Mouse (Mus musculus) kidney, postnatal 14 days (tissue): ENCODE measurements around the gene Cbfb.
"Not testable (repeated sequence)": the region's sequence is repeated elsewhere in the genome, so short reads cannot be mapped to it uniquely, and the experiment has no call there.

Experiments
- DNase-seq: peaks from one replicate; pipeline ENCODE4 v3.0.0; 2022; ENCODE audit warnings: mixed read lengths

The Cbfb gene

DNA sequence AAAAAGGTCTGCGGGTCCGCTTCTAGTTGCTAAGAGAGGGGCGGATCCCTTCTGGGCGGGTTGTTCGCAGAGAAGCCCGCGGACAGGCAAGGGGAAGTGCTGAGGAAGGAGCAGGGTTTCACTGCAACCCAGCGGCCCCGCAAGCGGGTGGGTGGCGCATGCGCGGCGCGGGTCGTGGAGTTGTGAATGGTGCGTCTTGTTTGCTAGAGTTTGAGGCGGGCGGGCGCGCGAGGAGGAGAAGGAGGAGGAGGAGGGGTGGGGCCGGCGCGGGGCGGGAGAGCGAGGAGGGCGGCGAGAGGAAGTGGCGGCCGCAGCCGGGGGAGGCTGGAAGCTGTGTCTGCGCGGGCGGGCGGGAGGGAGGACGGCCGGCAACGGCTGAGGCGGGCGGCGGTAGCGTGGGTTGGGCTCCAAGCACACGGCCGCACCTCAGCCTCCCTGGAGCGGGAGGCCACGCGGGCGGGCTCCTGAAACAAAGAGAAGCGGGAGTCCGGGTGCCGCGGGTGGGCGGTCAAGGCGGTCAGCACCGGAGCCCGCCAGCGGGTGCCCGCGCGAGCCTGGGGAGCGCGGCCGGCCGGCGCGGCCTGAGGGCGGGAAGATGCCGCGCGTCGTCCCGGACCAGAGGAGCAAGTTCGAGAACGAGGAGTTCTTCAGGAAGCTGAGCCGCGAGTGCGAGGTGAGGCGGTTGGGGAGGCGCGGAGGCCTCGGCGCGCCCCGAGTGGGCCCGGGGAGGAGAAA is at the start of gene Cbfb:
TSS of gene Cbfb (plus strand) at position 294 of the 735 bp plus-strand sequence.
- DNase-seq = peak; percentile 98

DNA sequence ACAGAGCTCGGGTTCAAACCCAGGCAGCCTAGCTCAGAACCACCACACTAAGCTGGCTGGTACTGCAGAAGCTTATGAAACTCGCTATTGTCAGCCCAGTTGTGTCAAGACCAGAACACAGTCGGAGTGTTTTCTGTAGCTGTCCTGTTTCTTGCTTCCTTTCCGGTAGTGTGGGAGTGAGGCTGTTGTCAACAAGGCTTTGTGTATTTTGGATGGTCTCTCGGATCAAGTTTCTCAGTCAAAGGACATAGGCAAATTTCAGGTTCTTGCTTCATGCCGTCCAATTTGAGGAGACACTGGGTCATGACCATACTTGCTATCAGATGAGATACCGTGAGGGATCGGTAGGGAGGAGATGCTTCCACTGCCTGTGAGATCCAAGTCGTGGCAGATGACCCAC is 40.6 kb upstream of the Cbfb start:
- DNase-seq = no peak

DNA sequence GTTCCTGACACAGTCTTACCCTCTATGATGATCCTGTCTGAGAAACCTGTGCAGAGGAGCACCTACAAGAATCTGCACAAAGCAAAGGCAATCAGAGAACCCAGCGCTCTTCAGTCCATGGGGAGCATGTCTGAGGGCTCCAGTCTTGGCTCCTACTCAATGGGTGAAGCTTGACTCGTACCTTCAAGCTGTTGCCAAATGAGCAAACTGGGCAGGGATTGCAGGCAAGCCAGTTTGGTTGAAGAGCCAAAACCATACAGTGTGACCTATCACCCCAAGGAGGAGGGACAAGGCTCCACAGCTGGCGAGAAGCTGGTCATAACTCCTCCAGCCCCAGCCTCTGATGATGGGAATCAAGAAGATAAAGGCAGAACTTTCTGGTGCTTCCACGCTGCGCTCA is 39.0 kb upstream of the Cbfb start, which contains the start of gene Ces4a:
TSS of gene Ces4a (plus strand) at position 292 of the 400 bp plus-strand sequence.
- DNase-seq = no peak

DNA sequence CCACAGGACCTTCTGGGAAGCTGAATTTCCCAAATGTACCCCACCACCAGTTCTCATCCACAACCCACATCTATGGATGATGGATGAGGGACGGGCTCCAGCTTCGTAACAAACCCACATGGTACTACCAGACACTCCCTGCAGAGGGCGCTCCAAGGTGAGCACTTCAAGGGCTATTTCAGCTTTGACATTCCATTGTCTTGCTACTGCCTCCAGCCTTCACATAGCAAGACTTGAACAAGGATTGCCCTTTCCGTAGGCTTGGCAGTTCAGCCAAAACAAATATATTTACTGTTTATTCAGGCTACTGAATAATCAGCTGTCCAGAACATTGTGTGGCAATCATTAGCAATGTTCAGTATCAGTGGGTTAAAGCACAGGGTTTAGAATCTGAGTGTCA is 32.1 kb upstream of the Cbfb start:
- peak; percentile 81 for DNase-seq

DNA sequence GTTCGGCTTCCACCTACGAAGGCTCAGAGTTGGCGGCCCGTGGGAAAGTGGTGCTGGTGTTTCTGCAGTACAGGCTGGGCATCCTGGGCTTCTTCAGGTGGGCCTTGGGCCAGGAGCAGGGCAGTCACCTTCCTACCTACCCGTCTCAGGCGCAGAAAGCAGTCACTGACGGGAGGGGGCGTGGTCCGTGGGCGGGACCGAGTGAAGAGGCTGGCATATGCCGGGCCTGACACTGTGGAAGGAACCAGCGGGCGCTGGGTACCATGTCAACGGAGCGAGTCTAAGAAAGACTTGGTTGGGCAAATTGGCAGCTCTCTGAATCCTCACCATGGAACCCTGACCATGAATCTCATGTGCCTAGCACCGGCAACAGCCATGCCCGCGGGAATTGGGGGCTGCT is 28.1 kb upstream of the Cbfb start:
- DNase-seq = no peak

DNA sequence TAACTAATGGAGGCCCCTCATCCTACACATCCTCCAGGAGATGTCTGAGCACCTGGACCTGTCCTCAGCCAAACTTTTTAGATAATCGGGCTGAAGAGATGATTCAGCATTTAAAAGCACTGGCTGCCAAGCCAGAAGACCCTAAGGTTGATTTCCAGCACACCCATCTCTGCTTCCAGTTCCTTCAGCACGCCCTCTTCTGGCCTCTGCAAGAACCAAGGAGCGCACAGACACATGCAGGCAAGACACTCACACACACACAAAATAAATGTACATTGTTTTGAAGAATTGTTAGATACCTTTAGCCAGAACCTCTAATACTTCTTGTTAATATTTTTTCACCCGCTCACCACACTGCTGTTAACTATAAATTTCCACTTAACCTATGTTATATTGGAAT is 18.8 kb upstream of the Cbfb start:
- DNase-seq = no peak

DNA sequence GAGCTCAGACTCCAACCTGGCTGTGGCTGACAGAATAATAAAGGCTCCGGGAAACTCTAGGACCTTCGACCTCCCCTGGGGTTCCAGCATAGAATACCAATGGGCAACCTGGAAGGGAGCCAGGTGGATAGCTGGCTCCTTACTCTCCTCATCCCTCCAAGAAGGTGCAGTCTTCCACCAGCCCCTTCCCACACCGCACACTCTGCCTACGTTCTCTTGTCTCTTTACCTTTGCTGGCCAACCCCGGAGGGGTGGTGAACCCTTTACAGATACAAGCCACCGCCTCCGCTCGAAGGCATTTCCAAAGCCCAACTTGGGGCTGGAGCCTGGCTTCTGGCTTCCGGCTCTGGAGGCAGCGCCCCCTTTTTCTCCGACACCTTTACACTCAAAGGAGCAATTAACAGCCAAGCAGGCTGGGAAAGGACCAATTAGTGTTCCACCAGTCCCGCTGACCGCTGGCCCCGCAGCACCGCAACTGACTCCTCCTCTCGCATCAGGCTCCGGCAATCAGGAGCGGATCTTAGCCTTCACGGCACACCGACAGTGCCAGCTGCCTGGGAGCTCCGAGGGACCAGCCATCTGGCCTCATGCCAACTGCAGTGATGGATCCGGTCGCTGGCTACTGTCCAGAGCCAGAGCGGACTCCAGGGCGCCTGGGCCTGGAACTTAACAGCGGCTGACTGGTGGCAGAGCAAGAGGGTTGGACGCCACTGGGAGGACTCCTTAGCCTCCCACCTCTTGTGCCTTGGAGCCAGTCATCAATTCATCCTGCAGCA is 17.7 kb upstream of the Cbfb start:
- peak; percentile 92 for DNase-seq

DNA sequence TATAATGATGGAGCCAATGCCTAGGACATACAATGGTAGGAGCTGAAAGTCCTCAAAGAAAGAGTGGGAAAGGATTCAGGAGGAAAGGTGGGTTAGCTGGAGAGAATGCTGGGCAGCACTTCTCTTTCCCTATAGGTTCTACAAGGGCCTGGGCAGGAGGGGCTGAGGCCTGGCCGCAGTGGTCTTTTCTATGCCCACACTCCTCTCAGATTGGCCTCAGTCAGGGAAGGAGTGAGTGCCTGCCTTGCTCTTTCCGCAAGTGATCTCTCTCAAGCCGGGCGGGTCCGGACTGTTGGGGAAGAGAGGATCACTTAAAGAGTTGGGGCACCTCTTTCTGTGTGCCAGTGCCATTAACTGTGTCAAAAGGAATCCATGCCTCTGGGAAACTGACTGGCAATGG is 16.2 kb upstream of the Cbfb start:
- DNase-seq = no peak

DNA sequence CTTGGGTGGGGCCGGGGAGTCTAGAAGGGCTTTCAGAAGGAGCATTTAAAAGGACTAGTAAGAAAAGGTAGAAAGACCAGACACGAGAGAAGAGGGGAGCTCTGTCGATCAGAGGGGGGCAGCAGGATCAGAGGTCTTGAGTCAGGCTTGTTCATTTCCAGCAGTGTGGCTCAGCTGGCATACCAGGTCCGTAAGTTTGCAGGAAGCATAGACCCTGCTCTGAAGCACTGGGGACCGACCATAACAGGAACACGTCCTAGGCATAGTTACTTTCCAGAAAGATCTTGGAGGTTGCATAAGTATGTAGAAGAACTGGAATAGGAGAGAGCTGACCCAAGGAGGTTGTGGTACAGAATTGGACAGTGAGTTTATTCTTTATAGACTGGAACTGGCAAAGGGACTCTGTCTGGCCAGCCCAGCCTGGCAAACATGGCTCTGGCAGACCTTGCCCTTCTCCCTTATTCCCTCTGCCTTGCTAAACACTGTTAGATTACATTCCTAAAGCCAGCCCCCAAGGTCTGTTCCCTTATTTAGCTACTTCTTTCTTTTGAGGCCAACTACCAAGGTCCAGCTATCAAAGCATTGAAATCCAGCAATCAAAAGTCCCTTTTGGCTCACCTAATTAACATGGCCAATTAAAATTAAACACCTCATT is 15.3 kb upstream of the Cbfb start:
- no peak for DNase-seq

DNA sequence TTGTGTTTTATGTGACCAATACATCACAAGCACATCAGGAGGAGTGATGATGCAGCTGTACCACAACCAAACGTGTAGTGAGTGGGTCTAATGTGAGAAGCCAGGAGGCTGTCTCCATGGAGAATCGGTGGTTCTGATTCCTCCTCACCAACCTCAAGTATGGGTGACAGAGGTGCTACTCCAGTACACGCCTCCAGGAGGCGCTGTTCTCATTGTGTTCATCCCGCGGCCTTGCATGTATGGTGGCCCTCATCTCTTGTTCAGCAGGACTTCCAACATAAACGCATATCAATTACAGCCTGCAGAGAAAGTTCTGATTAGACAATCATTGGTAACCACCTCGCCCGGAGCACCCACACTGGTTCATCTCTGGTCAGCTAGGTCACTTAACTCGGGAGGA is 12.9 kb upstream of the Cbfb start:
- peak; percentile 32 for DNase-seq

DNA sequence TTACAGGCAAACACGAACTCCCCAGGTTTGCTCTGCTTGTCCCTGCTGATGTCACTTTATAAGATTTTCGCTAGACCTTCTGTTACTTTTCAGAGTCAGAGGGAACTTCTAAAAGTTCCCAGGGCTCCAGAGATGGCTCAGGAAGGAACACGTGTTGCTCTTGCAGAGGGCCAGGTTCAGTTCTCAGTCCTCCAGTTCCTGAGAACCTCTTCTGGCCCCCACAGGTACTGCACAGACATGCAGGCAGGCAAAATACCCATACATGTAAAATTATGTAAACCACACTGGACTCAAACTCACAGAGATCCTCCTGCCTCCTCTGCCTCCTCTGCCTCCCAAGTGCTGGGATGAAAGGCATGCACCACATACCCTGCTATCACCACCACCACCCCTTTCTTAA is 12.4 kb upstream of the Cbfb start:
- DNase-seq = no peak

DNA sequence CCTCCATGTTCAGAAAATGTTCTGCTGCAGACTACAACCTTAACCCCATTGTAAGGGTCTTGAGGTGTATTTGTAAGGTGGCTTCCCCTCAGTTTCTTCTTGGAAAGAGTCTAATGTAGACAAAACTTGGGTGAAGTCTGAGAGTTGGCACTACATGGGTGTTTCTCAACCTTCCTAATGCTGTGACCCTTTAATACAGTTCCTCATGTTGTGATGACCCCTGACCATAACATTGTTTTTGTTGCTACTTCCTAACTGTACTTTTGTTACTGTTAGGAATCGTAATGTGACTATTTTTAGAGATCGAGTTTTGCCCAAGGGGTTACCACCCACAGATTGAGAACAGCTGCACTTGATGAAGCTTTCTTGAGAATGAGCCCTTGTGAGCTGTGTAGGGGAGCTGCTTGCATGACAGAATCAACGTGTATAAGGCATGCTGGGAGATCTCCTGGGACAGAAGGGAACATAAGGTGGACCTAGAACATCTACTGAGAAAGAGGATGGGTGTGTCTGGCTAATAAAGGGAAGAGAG is 9.3 kb upstream of the Cbfb start:
- no peak for DNase-seq

DNA sequence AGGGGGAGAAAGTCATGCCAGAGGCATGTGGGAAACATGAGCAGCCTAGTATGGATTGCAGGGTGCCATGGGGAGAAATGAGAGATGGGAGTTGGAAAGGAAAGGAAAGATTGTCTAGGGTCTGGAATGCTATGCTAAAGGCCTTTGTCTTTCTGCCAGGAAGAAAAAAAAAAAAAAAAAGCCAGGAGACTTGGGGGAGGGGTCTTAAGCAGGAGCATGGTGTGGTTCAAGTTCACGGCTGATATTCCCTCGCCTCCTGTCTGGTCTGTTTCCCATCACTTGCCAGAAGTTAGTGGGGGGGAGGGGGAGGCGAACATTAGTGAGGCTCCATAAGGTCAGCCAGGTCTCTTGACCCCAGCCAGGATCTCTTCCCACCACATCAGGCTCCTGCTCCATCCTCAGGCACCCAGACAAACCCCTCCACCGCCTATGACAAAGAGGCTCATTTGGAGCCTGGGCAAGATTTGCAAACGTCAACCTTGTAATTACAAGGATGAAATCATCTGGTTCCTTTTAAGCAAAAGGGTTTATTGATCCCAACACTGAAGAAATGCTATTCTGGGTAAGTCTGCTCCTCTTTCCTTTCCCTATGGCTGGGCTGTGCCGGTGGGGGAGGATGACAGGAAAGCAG is 6.1 kb upstream of the Cbfb start:
- DNase-seq = no peak

DNA sequence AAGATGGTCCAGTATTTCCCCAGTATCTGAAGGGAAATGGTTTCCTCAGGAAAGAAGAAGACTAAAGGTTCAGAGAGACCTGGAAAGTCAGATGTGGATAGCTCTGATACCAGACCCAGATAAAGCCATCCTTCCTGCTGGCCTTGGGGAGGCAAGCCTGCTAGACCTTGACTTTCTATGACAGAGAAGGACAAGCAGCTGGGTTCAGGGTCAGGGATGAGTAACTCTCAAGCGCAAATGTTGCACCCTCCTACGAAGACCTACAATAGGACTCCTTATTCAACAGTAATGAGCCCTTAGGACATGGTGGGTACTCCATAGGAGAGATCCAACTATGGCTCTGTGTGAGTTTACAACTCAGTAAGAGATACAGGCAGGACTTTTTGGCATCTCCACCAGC is 5.3 kb upstream of the Cbfb start:
- DNase-seq = no peak

DNA sequence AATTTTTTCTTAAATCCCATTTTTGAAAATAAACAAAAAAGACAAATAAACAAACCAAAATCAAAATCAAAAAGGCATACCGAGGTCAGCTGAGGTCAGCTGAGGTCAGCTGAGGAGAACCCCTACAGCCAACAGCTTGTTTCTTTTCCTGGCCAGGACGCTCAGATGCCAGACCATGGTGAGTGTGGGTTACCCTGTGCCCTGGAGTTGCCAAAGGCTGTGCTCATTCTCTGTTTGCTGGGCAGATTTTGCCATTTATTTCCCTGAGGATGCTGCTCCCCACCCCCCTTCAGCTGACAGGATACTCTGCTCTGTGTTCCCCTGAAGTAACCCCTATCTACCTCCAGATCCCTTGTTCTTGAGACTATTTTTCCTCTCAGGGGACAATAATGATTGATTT is 3.4 kb upstream of the Cbfb start:
- DNase-seq = no peak

DNA sequence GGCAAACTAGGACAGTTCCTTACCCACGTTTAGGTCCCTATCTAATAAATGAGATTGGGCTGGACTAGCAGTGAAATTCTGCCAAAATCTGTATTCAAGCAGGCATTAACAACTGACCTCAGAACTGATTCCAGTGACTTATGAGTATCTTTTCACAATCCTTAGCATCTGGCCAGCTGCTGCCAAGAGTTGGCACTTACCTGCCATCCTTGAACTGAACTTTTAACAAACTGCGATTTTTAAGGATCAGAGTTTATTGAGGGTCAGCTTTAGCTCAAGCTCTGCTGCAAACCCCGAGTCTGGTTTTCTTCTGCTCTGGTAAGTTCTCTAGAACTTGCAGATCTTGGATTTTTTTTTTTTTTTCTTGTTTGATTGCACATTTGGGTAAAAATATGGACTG is 892 bp upstream of the Cbfb start:
- DNase-seq = no peak

DNA sequence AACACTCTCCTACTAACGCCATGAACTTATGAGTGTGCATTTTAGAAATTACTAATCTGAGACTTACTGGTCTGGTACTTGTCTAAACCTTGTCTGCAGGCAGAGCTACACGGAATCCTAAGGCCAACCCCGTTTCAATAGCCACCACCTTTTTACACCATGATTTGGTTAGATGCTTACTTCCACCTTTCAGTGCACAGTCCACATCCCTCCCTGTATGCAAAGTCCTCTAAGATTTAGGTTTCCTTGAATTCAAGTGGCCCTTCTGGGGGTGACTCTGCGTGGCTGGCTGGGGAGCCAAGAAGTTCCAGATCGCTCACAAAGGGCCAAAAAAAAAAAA is 463 bp upstream of the Cbfb start:
- no peak for DNase-seq

DNA sequence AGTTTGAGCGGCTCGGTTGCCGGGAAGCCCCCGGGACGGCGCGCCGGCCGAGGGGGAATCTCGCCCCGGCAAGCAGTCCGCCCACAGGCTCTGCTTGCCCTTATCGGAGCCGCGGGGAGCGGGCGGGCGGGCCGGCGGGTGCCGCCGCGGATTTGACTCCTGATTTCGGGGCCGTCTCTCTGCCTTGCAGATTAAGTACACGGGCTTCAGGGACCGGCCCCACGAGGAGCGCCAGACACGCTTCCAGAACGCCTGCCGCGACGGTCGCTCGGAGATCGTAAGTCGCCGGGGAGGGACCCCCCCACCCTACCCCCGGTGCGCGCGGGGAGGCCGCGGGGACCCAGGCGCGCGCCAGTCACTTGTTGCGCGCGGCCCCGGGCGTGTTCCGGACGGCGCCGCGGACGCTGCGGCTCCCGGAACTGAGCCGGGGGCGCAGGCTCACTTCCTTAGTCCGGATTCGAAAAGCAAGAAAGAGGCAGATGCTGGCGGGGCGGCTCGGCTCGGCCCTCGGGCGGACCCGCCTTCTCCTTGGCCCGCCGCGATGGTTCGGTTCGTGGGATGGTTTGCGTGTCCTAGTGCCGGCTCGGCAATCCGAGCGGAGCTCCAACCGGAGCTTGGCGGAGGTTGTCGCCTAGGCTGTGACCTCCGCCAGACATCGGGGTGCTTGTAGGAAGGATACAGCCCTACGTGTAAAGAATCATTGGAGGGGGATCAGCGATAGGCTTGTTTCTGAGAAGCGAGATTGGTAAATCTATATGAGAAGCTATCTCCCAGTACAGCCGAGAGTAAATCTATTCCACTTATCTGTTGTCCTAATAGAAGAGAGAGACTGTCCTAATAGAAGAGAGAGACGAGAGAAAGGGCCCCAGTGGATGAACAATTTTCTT is 885 bp downstream of the Cbfb start:
- DNase-seq = peak; percentile 82

DNA sequence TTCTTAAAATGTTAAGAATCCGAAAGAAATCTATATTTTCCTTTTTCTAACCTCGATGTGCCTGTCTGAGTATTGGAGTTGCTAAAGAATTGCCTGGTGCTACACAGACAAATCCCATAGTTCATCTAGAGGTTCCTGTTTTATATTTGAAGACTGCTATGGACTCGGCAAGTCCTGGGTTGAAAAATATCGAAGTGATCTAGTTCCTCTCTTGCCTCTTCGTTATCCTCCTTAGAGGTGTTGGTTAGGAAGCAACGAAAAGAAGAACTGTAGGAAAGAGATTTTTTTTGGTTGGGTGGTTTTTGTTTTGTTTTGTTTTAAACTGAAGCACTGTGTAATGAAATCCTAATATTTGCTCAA is 1.5 kb downstream of the Cbfb start:
- no peak for DNase-seq

DNA sequence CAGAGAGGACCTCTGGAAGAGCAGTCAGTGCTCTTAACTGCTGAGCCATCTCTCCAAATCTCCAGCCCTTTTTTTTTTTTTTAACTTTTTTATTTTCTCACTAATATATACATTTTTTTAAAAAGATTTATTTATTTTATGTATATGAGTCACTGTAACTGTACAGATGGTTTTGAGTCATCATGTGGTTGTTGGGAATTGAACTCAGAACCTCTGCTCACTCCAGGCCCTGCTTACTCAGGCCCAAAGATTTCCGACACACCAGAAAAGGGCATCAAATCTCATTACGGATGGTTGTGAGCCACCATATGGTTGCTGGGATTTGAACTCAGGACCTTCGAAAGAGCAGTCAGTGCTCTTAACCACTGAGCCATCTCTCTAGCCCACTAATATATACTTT is 4.8 kb downstream of the Cbfb start:
- not testable (repeated sequence) for DNase-seq

DNA sequence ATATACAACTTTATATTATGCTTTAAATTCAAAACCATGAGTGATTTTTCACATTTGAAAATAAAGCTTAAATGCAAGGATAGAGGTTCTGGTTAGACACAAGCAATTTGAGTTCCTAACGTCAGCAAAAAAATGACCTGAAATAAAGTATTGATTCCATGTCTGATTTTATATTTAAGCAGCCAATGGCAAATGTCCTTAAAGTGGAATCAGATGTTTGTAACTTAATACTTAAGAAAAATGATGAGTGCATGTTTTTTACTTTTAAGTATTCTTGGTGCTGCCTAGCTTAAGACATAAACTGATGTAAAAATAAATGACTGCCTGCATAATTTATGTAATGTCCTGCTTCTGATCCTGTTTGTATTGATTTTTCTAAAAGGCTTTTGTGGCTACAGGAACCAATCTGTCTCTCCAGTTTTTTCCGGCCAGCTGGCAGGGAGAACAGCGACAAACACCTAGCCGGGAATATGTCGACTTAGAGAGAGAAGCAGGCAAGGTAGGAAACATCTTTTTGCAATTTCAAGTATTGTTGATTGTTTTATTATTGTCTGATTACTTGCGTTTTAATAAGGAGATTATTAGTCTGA is 7.8 kb downstream of the Cbfb start:
- DNase-seq = no peak

DNA sequence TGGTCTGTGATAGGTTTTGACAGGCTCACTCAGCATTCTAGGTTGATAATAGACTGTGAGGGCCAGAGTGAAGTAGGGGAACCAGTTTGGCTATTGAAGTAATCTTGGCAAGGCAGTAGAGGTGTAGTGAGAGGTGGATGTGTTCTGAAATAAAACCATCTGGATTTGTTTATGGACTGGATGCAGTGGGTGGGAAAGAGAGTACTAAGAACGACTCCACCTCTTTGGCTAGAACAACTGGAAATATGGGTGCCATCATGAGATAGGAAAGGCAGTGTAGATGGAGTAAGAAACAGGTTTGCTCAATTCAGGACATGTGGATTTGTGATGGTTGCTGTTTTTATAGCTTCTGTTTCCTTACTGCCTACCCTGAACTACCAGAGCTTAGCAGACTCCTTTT is 11.7 kb downstream of the Cbfb start:
- no peak for DNase-seq
